Mouse (Mus musculus): ENCODE data around the gene Lgals4.
A peak's percentile ranks its signal among the peaks of the same experiment; 100 is the strongest.

Gene Lgals4

GRCm38 (mm10) chr7:28801901-28802670, 31.6 kb upstream of the Lgals4 start:
- H3K36me3 ChIP-seq (ENCODE audit: control insufficient read depth, insufficient read depth, low read length, poor library complexity, severe bottlenecking), result no peaks in the 10 kb centered on the region
- DNase-seq (ENCODE audit: low read depth, low spot score), result no peak
- no peaks in the 10 kb centered on the region for H3K27me3 ChIP-seq (ENCODE audit: control insufficient read depth, insufficient read depth, low read length, poor library complexity, severe bottlenecking)

GRCm38 (mm10) chr7:28802846-28803588, 30.6 kb upstream of the Lgals4 start:
- Histone ChIP-seq H3K27me3 (ENCODE audit: control insufficient read depth, insufficient read depth, low read length, poor library complexity, severe bottlenecking) (no peaks in the 10 kb centered on the region), H3K36me3 (ENCODE audit: control insufficient read depth, insufficient read depth, low read length, poor library complexity, severe bottlenecking) (no peaks in the 10 kb centered on the region)
- peak; percentile 42 for DNase-seq (ENCODE audit: low read depth, low spot score)

GRCm38 (mm10) chr7:28803756-28804155, 29.9 kb upstream of the Lgals4 start:
- DNase-seq (ENCODE audit: low read depth, low spot score), result no peak
- Histone ChIP-seq H3K27me3 (ENCODE audit: control insufficient read depth, insufficient read depth, low read length, poor library complexity, severe bottlenecking) (no peaks in the 10 kb centered on the region), H3K36me3 (ENCODE audit: control insufficient read depth, insufficient read depth, low read length, poor library complexity, severe bottlenecking) (no peaks in the 10 kb centered on the region)

- peak; percentile 78 for DNase-seq (ENCODE audit: low read depth, low spot score)
- Histone ChIP-seq H3K36me3 (ENCODE audit: control insufficient read depth, insufficient read depth, low read length, poor library complexity, severe bottlenecking) (no peaks in the 10 kb centered on the region), H3K27me3 (ENCODE audit: control insufficient read depth, insufficient read depth, low read length, poor library complexity, severe bottlenecking) (no peaks in the 10 kb centered on the region)
These were observed 26.8 kb upstream of the Lgals4 start for GRCm38 (mm10) chr7:28806869-28807268.

GRCm38 (mm10) chr7:28807641-28808220, 25.9 kb upstream of the Lgals4 start:
- no peaks in the 10 kb centered on the region for H3K36me3 ChIP-seq (ENCODE audit: control insufficient read depth, insufficient read depth, low read length, poor library complexity, severe bottlenecking)
- DNase-seq (ENCODE audit: low read depth, low spot score), result no peak

GRCm38 (mm10) chr7:28808221-28808941, 25.3 kb upstream of the Lgals4 start, which contains the start of gene Hnrnpl:
Gene Hnrnpl, plus strand, starts transcription at chr7:28808541.
- peaks cover 2% of the 10 kb centered on the region; the same call in 1 of the 2 replicates for H3K36me3 ChIP-seq (ENCODE audit: control insufficient read depth, insufficient read depth, low read length, poor library complexity, severe bottlenecking)
- no peaks in the 10 kb centered on the region for H3K27me3 ChIP-seq (ENCODE audit: control insufficient read depth, insufficient read depth, low read length, poor library complexity, severe bottlenecking)
- DNase-seq (ENCODE audit: low read depth, low spot score), result peak; percentile 79

More at GRCm38 (mm10) chr7:28807641-28808220, 25.9 kb upstream of the Lgals4 start:
- H3K27me3 ChIP-seq (ENCODE audit: control insufficient read depth, insufficient read depth, low read length, poor library complexity, severe bottlenecking), result no peaks in the 10 kb centered on the region

- Histone ChIP-seq H3K36me3 (ENCODE audit: control insufficient read depth, insufficient read depth, low read length, poor library complexity, severe bottlenecking) (peaks cover 7% of the 10 kb centered on the region), H3K27me3 (ENCODE audit: control insufficient read depth, insufficient read depth, low read length, poor library complexity, severe bottlenecking) (no peaks in the 10 kb centered on the region)
- peak; percentile 95 for DNase-seq (ENCODE audit: low read depth, low spot score)
These were observed 24.7 kb upstream of the Lgals4 start for GRCm38 (mm10) chr7:28808957-28809393.

- peaks cover 11% of the 10 kb centered on the region for H3K36me3 ChIP-seq (ENCODE audit: control insufficient read depth, insufficient read depth, low read length, poor library complexity, severe bottlenecking)
- no peaks in the 10 kb centered on the region for H3K27me3 ChIP-seq (ENCODE audit: control insufficient read depth, insufficient read depth, low read length, poor library complexity, severe bottlenecking)
- peak; percentile 77 for DNase-seq (ENCODE audit: low read depth, low spot score)
These were observed 24.1 kb upstream of the Lgals4 start for GRCm38 (mm10) chr7:28809401-28810089.

GRCm38 (mm10) chr7:28810107-28811066, 23.3 kb upstream of the Lgals4 start:
- DNase-seq (ENCODE audit: low read depth, low spot score), result peak; percentile 98
- H3K27me3 ChIP-seq (ENCODE audit: control insufficient read depth, insufficient read depth, low read length, poor library complexity, severe bottlenecking), result no peaks in the 10 kb centered on the region
- peaks cover 16% of the 10 kb centered on the region for H3K36me3 ChIP-seq (ENCODE audit: control insufficient read depth, insufficient read depth, low read length, poor library complexity, severe bottlenecking)

- DNase-seq (ENCODE audit: low read depth, low spot score), result peak; percentile 97
- peaks cover 16% of the 10 kb centered on the region for H3K36me3 ChIP-seq (ENCODE audit: control insufficient read depth, insufficient read depth, low read length, poor library complexity, severe bottlenecking)
- H3K27me3 ChIP-seq (ENCODE audit: control insufficient read depth, insufficient read depth, low read length, poor library complexity, severe bottlenecking), result no peaks in the 10 kb centered on the region
These were observed 22.4 kb upstream of the Lgals4 start for GRCm38 (mm10) chr7:28811228-28811627.

GRCm38 (mm10) chr7:28811640-28812275, 21.9 kb upstream of the Lgals4 start:
- no peaks in the 10 kb centered on the region for H3K27me3 ChIP-seq (ENCODE audit: control insufficient read depth, insufficient read depth, low read length, poor library complexity, severe bottlenecking)
- no peak for DNase-seq (ENCODE audit: low read depth, low spot score)
- peaks cover 19% of the 10 kb centered on the region for H3K36me3 ChIP-seq (ENCODE audit: control insufficient read depth, insufficient read depth, low read length, poor library complexity, severe bottlenecking)

GRCm38 (mm10) chr7:28812436-28812835, 21.2 kb upstream of the Lgals4 start:
- peaks cover 19% of the 10 kb centered on the region for H3K36me3 ChIP-seq (ENCODE audit: control insufficient read depth, insufficient read depth, low read length, poor library complexity, severe bottlenecking)
- no peaks in the 10 kb centered on the region for H3K27me3 ChIP-seq (ENCODE audit: control insufficient read depth, insufficient read depth, low read length, poor library complexity, severe bottlenecking)
- DNase-seq (ENCODE audit: low read depth, low spot score), result no peak

GRCm38 (mm10) chr7:28812949-28813348, 20.7 kb upstream of the Lgals4 start:
- H3K27me3 ChIP-seq (ENCODE audit: control insufficient read depth, insufficient read depth, low read length, poor library complexity, severe bottlenecking), result no peaks in the 10 kb centered on the region
- peaks cover 20% of the 10 kb centered on the region for H3K36me3 ChIP-seq (ENCODE audit: control insufficient read depth, insufficient read depth, low read length, poor library complexity, severe bottlenecking)
- DNase-seq (ENCODE audit: low read depth, low spot score), result no peak
